Mouse (Mus musculus) adrenal gland, adult 2 months (tissue): ENCODE results near the gene Csnk1g2. TPM values are rescaled to one million over a fixed set of nuclear protein-coding genes. Genes with fewer than 3 reads are reported as not detected.
A peak's percentile ranks its signal among the peaks of the same experiment; 100 is the strongest.
"Not testable (repeated sequence)": the region's sequence is repeated elsewhere in the genome, so short reads cannot be mapped to it uniquely, and the experiment has no call there.

Experiments
- DNase-seq: peaks from one replicate; pipeline ENCODE4 v3.0.0; 2021
- polyA plus RNA-seq: library from polyadenylated mRNA; depleted of rRNA; stranded (reverse); fragments of >200 nt; gene quantifications from 2 replicates; pipeline ENCODE4 v1.2.3, GENCODE M21; 2012
- total RNA-seq, 2 experiments: library from RNA; stranded (reverse); gene quantifications; 2 replicates each; pipeline ENCODE4 v1.2.3; 2021

Gene Csnk1g2
- total and polyA plus RNA-seq, 3 experiments, result 110 to 241 (median 133) TPM

GRCm38 (mm10) chr10:80602698-80603325, 19.8 kb upstream of the Csnk1g2 start, which contains the start of the genes Scamp4 and Adat3:
TSS of gene Scamp4 (plus strand) at chr10:80602872.
TSS of gene Adat3 (plus strand) at chr10:80602880.
- peak; percentile 97 for DNase-seq

GRCm38 (mm10) chr10:80603364-80603763, 19.3 kb upstream of the Csnk1g2 start:
- DNase-seq, result no peak

GRCm38 (mm10) chr10:80604001-80604509, 18.6 kb upstream of the Csnk1g2 start:
- no peak for DNase-seq

- DNase-seq, result no peak
Observed at GRCm38 (mm10) chr10:80604988-80605387, 17.6 kb upstream of the Csnk1g2 start.

- not testable (repeated sequence) for DNase-seq
Observed at GRCm38 (mm10) chr10:80605721-80606120, 16.9 kb upstream of the Csnk1g2 start, which contains the start of gene Gm49322. TSS of gene Gm49322 (plus strand) at chr10:80606021.

GRCm38 (mm10) chr10:80606306-80606705, 16.3 kb upstream of the Csnk1g2 start:
- DNase-seq, result no peak

GRCm38 (mm10) chr10:80606737-80607350, 15.8 kb upstream of the Csnk1g2 start:
- DNase-seq, result no peak

- DNase-seq, result no peak
Observed at GRCm38 (mm10) chr10:80608435-80608834, 14.2 kb upstream of the Csnk1g2 start.

- no peak for DNase-seq
Observed at GRCm38 (mm10) chr10:80609269-80609924, 13.2 kb upstream of the Csnk1g2 start.

- no peak for DNase-seq
Observed at GRCm38 (mm10) chr10:80610116-80610785, 12.4 kb upstream of the Csnk1g2 start.

- peak; percentile 45 for DNase-seq
Observed at GRCm38 (mm10) chr10:80611024-80611423, 11.6 kb upstream of the Csnk1g2 start.

- DNase-seq, result no peak
Observed at GRCm38 (mm10) chr10:80611905-80612304, 10.7 kb upstream of the Csnk1g2 start.

GRCm38 (mm10) chr10:80613821-80614220, 8.8 kb upstream of the Csnk1g2 start:
- DNase-seq, result no peak

- no peak for DNase-seq
Observed at GRCm38 (mm10) chr10:80614351-80614750, 8.3 kb upstream of the Csnk1g2 start.

GRCm38 (mm10) chr10:80618181-80618580, 4.5 kb upstream of the Csnk1g2 start:
- peak; percentile 69 for DNase-seq

- no peak for DNase-seq
Observed at GRCm38 (mm10) chr10:80619465-80620244, 3.0 kb upstream of the Csnk1g2 start.

GRCm38 (mm10) chr10:80620365-80620764, 2.3 kb upstream of the Csnk1g2 start:
- no peak for DNase-seq

GRCm38 (mm10) chr10:80620796-80621689, 1.6 kb upstream of the Csnk1g2 start:
- DNase-seq, result no peak

- no peak for DNase-seq
Observed at GRCm38 (mm10) chr10:80621690-80621939, 1.0 kb upstream of the Csnk1g2 start.

- peak; percentile 99 for DNase-seq
Observed at GRCm38 (mm10) chr10:80621940-80622660, 538 bp upstream of the Csnk1g2 start.
